Mouse (Mus musculus) megakaryocyte, embryonic 14.5 days (primary cell): ENCODE results near the gene Gm9803. TPM values are rescaled to one million over a fixed set of nuclear protein-coding genes. Genes with fewer than 3 reads are reported as not detected.
A peak's percentile ranks its signal among the peaks of the same experiment; 100 is the strongest.
"Not testable (repeated sequence)": the region's sequence is repeated elsewhere in the genome, so short reads cannot be mapped to it uniquely, and the experiment has no call there.

Experiments
- H3K27me3 ChIP-seq: replicated peaks from 2 replicates; pipeline ENCODE3; 2012; ENCODE audit warnings: inconsistent platforms
- H3K36me3 ChIP-seq: replicated peaks from 2 replicates; pipeline ENCODE3; 2012; ENCODE audit warnings: low read length, inconsistent platforms, mixed read lengths
- H3K4me1 ChIP-seq: 2 replicates; pipeline ENCODE4 v1.6.1; 2012; ENCODE audit warnings: inconsistent platforms
- H3K4me3 ChIP-seq: replicated peaks from 2 replicates; pipeline ENCODE3; 2012; ENCODE audit warnings: moderate library complexity, mild to moderate bottlenecking, inconsistent platforms
- H3K9me3 ChIP-seq: 2 replicates; pipeline ENCODE4 v1.6.1; 2012; ENCODE audit warnings: inconsistent platforms
- FLI1 ChIP-seq: IDR thresholded peaks from 2 replicates; pipeline ENCODE4 v1.6.1; 2012; ENCODE audit warnings: low read length, inconsistent platforms, mixed read lengths
- GATA1 ChIP-seq: IDR thresholded peaks from 3 replicates; pipeline ENCODE4 v1.6.1; 2012; ENCODE audit warnings: mixed read lengths, low read length, inconsistent platforms, borderline replicate concordance
- polyA plus RNA-seq: library from polyadenylated mRNA; stranded (reverse); fragments of >175 nt; gene quantifications from 2 replicates; pipeline ENCODE4 v1.2.3, GENCODE M21; 2012; ENCODE audit warnings: low replicate concordance; ENCODE audit not compliant: insufficient read depth

Gm9803 gene
- 14.7 and 29.5 TPM in 2 replicates for polyA plus RNA-seq

DNA sequence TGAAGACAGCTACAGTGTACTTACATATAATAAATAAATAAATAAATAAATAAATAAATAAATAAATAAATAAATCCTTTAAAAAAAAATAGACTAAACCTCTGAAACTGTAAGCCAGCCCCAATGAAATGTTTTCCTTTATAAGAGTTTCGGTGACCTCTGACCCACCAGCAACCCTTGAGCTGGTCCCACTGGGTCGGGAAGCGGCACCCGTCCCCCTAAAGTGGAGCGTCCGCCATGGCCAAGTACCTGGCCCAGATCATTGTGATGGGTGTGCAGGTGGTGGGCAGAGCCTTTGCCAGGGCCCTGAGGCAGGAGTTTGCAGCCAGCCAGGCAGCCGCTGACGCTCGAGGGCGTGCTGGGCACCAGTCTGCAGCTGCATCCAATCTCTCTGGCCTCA, at the start of gene Gm9803:
Gene Gm9803 (plus strand): TSS at position 154 of the 400 bp plus-strand sequence.
- H3K27me3 ChIP-seq, H3K4me3 ChIP-seq, H3K4me1 ChIP-seq, H3K9me3 ChIP-seq: not testable (repeated sequence)
- H3K36me3 ChIP-seq = peaks cover 44% of the 10 kb centered on the region

DNA sequence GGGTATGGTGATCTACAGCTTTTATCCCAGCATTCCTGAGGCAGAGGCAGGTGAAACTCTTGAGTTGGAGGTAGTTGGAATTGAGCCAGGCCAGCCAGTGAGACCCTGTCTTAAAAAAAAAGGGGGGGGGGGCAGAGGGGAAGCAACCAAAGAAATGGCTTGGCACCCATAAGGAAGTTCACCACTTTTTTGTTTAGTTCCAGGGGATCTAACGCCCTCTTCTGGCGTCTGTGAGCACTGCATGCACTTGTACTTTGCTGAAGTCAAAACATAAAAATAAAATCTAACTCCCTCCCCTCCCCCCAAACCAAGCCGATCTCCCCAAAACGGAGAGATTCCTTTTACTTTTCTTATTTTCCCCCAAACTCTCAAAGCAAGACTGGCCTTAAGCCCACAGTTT, 48.5 kb upstream of the Gm9803 start:
- peaks cover 4% of the 10 kb centered on the region for H3K27me3 ChIP-seq
- no peaks in the 10 kb centered on the region for H3K9me3 ChIP-seq
- no peaks in the 10 kb centered on the region for H3K36me3 ChIP-seq
- H3K4me1 ChIP-seq = peaks cover 19% of the 10 kb centered on the region
- TF ChIP-seq GATA1 = no peak
- no peak for TF ChIP-seq FLI1
- no peak overlapping the region for H3K4me3 ChIP-seq

DNA sequence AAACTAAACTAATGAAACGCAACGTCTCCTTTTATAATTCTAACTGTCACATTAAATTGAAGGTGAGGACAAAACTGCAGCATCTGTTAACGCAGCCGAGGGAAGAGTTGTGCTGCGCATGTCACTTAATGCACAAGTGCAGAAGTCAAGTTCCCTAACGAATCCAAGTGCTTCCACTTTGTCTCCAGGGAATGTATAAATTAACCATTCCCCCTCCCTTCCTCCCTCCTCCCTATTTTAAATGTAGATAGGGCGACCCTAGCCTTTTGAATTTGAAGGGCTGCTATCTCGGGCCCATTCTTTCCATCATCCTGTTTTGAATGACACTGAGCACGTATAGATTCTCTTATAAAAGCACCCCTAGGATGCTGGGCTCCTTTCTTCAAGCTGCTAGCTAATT, 46.4 kb upstream of the Gm9803 start:
- TF ChIP-seq GATA1 (no peak), FLI1 (no peak)
- Histone ChIP-seq H3K27me3 (peaks cover 2% of the 10 kb centered on the region), H3K9me3 (no peaks in the 10 kb centered on the region), H3K4me3 (peak overlapping the region; percentile 96), H3K4me1 (peaks cover 38% of the 10 kb centered on the region), H3K36me3 (no peaks in the 10 kb centered on the region)

DNA sequence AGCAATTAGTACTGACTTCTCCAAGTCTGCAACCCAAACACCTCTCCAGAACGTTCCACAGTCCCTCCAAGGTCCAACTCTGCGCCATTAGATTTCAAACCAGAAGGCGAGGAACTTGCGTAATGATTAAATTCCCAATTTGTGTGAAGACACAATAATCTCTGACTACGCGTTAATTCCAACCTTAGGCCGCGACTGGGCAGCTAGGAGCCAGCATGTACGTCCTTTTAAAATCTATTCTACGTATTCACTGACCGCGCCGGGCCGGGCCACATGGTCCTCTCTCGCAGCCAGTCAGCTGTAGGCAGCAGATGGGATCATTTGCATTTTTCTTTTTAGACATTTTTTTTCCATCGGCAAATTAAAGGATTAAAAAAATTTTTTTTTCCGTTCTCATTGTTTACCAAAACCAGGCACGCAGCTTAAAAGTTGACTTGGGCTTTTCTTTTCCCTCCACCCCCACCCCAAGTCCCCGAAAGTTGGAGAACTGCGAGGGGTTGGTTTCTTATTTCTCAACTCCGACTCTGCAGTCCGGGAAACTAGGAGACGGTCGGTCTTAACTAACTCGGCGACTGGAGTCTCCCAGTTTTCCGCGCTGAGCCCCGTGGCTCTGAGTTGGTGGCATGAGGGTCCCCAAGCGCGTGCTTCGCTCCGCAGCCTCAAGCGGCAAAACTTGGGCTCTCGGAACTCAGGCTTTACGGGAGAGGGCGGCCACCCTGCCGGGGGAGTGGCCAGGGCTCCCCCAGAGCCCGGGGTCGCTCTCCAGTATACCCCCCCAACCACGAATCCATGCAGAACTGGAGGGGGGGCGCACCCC, 45.8 kb upstream of the Gm9803 start:
- no peaks in the 10 kb centered on the region for H3K9me3 ChIP-seq
- TF ChIP-seq GATA1 = no peak
- peaks cover 39% of the 10 kb centered on the region for H3K4me1 ChIP-seq
- peak overlapping the region; percentile 96 for H3K4me3 ChIP-seq
- H3K27me3 ChIP-seq = peaks cover 2% of the 10 kb centered on the region
- no peaks in the 10 kb centered on the region for H3K36me3 ChIP-seq

DNA sequence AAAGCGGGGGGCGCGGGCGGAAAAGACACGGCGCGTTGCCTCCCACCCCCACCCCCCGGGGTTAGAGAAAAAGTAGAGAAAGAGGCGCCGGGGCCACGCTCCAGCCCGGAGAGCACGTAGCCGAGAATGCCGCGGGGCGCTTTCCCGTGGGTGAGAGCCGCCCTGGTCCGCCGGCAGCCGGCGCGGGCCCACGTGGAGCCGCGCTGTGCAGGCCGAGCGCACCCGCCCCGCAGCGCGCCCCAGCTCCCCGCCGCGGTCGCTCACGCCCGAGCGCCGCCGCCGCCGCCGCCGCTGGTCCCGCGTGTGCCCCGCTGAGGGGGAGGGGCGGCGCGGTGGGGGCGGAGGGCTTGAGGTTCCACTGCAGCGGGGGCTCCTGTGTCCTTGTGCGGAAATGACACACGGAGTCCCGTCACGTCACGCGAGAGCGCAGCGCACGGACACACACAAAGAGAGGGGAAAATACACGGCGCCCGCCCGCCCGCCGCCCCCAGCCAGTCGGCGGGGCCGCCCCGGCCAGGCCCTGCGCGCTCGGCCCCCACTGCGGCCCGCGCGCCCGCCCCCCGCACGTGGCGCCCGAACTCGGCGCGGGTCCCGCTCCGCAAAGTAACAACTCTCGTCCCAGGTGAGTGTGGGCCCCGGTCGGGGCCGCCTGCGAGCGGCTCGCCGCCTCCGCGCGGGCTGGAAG, 45.0 kb upstream of the Gm9803 start, which contains the start of gene Bend3:
Gene Bend3 (plus strand): TSS at position 81 of the 685 bp plus-strand sequence.
- no peaks in the 10 kb centered on the region for H3K36me3 ChIP-seq
- peaks cover 44% of the 10 kb centered on the region for H3K4me1 ChIP-seq
- no peaks in the 10 kb centered on the region for H3K9me3 ChIP-seq
- peak within 1 kb of the TSS; percentile 96 for H3K4me3 ChIP-seq
- TF ChIP-seq GATA1 (no peak), FLI1 (no peak)
- no peaks in the 10 kb centered on the region for H3K27me3 ChIP-seq

DNA sequence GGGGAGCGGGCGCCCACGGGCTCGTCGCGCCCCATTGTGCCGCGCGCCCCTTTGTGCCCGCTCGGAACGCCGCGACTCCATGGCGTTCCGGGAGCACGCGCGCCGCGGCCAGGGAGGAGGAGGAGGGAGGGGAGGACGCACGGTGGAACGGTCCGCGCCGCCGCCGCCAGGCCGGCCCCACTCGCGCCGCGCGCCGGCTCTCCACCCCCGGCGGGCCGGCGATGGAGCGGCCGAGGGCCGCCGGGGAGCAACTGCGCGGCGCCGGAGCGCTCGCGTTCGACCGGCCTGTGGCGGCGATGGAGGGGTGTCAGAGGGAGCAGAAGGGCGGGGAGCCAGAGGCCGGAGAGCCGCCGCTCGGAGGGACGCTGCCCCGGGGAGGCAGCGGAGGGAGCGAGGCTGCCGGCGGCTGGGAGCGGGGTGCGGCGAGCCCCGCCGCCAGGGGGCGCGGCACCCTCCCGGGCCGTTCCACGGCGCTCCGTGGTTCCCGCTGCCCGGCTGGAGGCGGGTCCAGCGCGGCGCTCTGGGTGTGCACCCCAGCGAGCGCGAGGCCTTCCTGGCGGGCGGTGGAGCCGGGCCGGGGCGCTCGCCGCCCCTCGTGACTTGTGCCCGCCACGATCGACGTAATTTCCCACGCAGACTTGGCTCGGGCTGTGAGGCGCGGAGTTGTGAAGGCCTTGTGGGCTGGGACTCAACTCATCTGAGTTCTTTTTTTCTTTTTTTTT, 44.3 kb upstream of the Gm9803 start:
- TF ChIP-seq FLI1 (no peak), GATA1 (no peak)
- Histone ChIP-seq H3K36me3 (no peaks in the 10 kb centered on the region), H3K27me3 (no peaks in the 10 kb centered on the region), H3K4me1 (peaks cover 48% of the 10 kb centered on the region), H3K9me3 (no peaks in the 10 kb centered on the region), H3K4me3 (peak overlapping the region; percentile 96)

DNA sequence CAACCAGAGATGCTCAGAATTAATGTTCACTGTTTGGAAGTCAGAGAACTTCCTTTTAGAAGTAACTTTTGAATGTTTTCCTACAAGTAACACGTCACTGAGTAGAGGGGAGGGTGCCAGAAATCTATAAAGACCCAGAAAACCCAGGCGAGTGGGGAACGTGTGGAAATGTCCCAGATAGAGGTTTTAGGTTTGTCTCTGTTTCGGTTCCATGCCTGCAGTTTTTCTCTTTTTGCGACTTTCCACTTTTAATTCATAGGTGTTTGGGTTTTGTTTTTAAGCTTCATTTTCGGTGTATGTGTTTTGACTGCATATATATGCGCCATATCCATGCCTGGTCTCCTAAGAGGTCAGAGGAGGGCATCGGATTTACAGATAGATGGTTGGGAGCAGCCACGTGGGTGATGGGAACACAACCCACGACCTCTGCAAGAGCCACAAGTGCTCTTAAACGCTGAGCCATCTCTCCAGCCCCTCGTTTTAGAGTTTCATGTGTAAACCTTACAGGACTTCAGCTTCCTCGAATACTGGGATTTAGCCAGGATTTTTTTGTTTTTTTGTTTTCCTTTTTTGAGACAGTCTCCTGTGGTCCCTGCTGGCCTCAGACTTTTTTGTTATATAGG, 43.5 kb upstream of the Gm9803 start:
- Histone ChIP-seq H3K4me1 (peaks cover 43% of the 10 kb centered on the region), H3K9me3 (no peaks in the 10 kb centered on the region)
- TF ChIP-seq FLI1 (no peak), GATA1 (no peak)

DNA sequence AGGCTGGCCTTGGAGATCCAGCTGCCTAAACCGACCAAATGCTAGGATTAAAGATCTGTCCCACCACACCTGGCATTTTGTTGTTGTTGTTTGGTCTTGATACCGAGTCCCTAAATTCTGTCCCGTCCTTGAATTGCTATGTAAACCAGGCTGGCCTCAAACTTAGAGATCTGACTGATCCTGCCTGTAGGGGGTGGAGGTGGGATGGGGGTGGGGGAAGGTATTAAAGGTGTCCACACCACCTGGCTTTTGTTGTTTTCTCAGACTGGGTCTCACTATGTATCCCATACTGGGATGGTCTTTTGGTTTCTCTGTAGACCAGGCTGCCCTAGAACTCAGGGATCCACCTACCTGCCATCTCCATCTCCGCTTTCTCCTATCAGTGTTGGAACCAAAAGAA, 42.7 kb upstream of the Gm9803 start:
- no peak overlapping the region for H3K4me3 ChIP-seq
- peaks cover 46% of the 10 kb centered on the region for H3K4me1 ChIP-seq
- TF ChIP-seq FLI1 (no peak), GATA1 (no peak)
- no peaks in the 10 kb centered on the region for H3K36me3 ChIP-seq
- no peaks in the 10 kb centered on the region for H3K9me3 ChIP-seq
- no peaks in the 10 kb centered on the region for H3K27me3 ChIP-seq

More for the DNA sequence above, 43.5 kb upstream of the Gm9803 start:
- Histone ChIP-seq H3K36me3 (no peaks in the 10 kb centered on the region), H3K27me3 (no peaks in the 10 kb centered on the region), H3K4me3 (peak overlapping the region; percentile 96)

DNA sequence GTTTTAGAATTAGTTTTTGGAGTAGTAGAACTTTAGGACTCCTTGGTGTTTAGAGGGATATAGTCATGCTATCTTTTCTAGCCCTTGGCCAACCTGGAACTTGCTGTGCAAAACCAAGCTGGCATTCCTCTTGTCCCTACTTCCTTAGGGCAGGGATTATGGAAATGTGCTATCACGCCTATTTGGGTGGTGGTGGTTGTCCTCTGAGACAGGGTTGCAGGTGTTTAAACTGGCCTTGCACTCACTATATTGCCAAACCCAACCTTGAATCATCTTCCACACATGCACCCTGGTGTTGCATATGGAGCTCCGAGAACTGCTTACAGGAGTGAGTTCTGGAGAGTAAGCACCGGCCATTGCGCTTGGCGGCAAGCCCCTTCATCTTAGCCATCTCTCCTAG, 41.9 kb upstream of the Gm9803 start:
- no peak for TF ChIP-seq FLI1
- TF ChIP-seq GATA1 = no peak
- Histone ChIP-seq H3K9me3 (no peaks in the 10 kb centered on the region), H3K27me3 (no peaks in the 10 kb centered on the region), H3K4me1 (peaks cover 49% of the 10 kb centered on the region), H3K4me3 (no peak overlapping the region), H3K36me3 (no peaks in the 10 kb centered on the region)
